Mouse (Mus musculus): Measurements from ENCODE around the gene Kif13a. TPM values are rescaled to one million over a fixed set of nuclear protein-coding genes. Genes with fewer than 3 reads are reported as not detected.

Gene Kif13a
- total and polyA plus RNA-seq, 2 experiments from 2014 or later, result 13.3 to 21.6 TPM

GRCm38 (mm10) chr13:46780379-46780778, 149.3 kb downstream of the Kif13a start:
- H3K4me2 ChIP-seq (ENCODE audit: low read depth, low read length), result no peak overlapping the region
- TF ChIP-seq CTCF (IDR thresholded peaks at IDR 0.05; ENCODE audit: low read depth), result no peak
- no peak for DNase-seq (ENCODE audit: low spot score)
- peaks cover 3% of the 10 kb centered on the region for H3K36me3 ChIP-seq (ENCODE audit: insufficient read depth, low read length)
- ATAC-seq, result no peak
- H3K9me3 ChIP-seq (ENCODE audit: low read length), result no peaks in the 10 kb centered on the region
- no peaks in the 10 kb centered on the region for H3K4me1 ChIP-seq (ENCODE audit: insufficient read depth, low read length)
- 89% methylated on average over 11 of the region's 11 CpGs for WGBS
- no peak overlapping the region for H3K4me3 ChIP-seq (ENCODE audit: low read length)
- H3K27ac ChIP-seq, result no peak overlapping the region
- H3K27me3 ChIP-seq (ENCODE audit: insufficient read depth, low read length), result no peaks in the 10 kb centered on the region
- H3K9ac ChIP-seq (replicated peaks; ENCODE audit: low read length), result no peak overlapping the region

DNA sequence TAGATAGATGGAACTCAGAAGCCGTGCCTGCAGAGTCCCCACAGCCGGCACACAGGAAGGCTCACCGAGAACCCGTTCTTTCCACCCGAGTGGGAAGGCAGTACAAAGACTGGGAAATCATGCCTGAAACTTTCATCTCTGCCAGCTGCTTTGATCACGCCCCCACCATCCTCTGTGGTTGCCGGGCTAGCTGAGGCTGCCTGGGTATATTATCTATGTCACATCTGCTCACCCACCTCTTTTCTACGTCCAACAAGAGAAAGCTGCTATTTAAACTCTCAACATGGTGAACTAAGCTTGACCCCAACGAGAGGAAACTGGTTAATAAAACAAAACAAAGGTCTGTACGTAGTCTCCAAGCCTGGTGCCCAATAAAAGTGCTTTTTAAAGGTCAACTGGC, 149.8 kb downstream of the Kif13a start:
- Histone ChIP-seq H3K27ac (no peak overlapping the region), H3K4me3 (ENCODE audit: low read length) (no peak overlapping the region), H3K9me3 (ENCODE audit: low read length) (no peaks in the 10 kb centered on the region), H3K27me3 (ENCODE audit: insufficient read depth, low read length) (no peaks in the 10 kb centered on the region), H3K9ac (replicated peaks; ENCODE audit: low read length) (no peak overlapping the region), H3K4me2 (ENCODE audit: low read depth, low read length) (no peak overlapping the region), H3K4me1 (ENCODE audit: insufficient read depth, low read length) (no peaks in the 10 kb centered on the region), H3K36me3 (ENCODE audit: insufficient read depth, low read length) (peaks cover 6% of the 10 kb centered on the region)
- no peak for ATAC-seq
- 62% methylated on average over 10 of the region's 10 CpGs for WGBS
- no peak for DNase-seq (ENCODE audit: low spot score)
- no peak for TF ChIP-seq CTCF (IDR thresholded peaks at IDR 0.05; ENCODE audit: low read depth)

DNA sequence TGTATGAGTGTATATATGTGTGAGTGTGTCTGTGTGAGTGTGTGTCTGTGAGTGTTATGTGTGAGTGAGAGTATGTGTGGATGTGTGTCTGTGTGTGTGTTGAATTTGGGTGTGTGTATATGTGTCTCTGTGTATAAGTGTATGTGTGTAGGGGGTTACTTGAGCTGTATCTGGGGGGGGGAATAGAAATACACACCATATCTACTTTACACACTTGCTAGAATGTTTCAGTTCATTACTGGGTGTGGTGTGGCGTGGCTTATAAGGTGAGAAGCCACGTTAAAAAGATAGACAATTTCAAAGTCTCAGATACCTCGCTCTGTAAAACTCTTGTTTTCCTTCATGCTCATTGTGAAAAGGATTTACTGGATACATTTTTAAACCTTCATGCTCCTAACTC, 152.2 kb downstream of the Kif13a start:
- DNase-seq (ENCODE audit: low spot score), result no peak
- no peak for ATAC-seq
- 95% methylated on average over 3 of the region's 3 CpGs for WGBS

DNA sequence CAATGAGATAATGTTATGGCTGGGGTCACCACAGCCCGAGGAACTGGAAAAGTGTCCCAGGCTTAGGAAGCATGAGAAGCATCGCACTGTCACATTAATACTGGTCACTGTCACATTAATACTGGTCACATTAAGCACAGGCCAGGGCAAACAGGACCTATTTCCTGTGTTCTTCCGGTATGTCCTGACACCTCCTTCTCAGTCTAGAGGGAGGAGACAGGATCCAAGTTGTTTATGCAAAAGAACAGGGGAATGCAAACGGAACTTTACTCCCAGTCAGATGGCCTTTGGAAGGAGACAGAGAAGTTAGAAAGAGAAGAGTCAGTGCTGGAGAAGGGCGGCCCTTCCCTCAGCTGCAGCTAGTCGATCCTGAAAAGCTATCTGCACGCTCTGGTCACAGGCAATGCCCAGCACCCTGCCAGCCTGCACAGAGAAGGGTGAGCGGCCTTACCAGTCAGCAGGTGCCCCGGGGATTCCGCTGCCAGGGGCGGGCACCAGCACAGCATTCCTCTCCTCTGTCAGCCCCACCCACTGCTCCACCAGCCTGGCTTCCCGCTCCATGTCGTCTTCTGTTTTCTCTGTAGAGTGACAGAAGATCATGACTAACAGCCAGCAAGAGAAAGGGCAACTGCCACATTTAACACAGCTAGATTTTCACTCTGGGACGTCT, 152.9 kb downstream of the Kif13a start:
- Histone ChIP-seq H3K27me3 (ENCODE audit: insufficient read depth, low read length) (no peaks in the 10 kb centered on the region), H3K9me3 (ENCODE audit: low read length) (no peaks in the 10 kb centered on the region), H3K27ac (no peak overlapping the region), H3K4me1 (ENCODE audit: insufficient read depth, low read length) (no peaks in the 10 kb centered on the region), H3K4me2 (ENCODE audit: low read depth, low read length) (no peak overlapping the region), H3K4me3 (ENCODE audit: low read length) (no peak overlapping the region), H3K36me3 (ENCODE audit: insufficient read depth, low read length) (peaks cover 13% of the 10 kb centered on the region; the same call in 1 of the 2 replicates), H3K9ac (replicated peaks; ENCODE audit: low read length) (no peak overlapping the region)
- TF ChIP-seq CTCF (IDR thresholded peaks at IDR 0.05; ENCODE audit: low read depth), result no peak
- WGBS, result 77% methylated on average over 14 of the region's 14 CpGs
- ATAC-seq (no peak), DNase-seq (ENCODE audit: low spot score) (no peak)

More for the DNA sequence above, 152.2 kb downstream of the Kif13a start:
- Histone ChIP-seq H3K9ac (replicated peaks; ENCODE audit: low read length) (no peak overlapping the region), H3K4me3 (ENCODE audit: low read length) (no peak overlapping the region), H3K36me3 (ENCODE audit: insufficient read depth, low read length) (peaks cover 10% of the 10 kb centered on the region; the same call in 1 of the 2 replicates), H3K9me3 (ENCODE audit: low read length) (no peaks in the 10 kb centered on the region), H3K27me3 (ENCODE audit: insufficient read depth, low read length) (no peaks in the 10 kb centered on the region), H3K4me1 (ENCODE audit: insufficient read depth, low read length) (no peaks in the 10 kb centered on the region), H3K4me2 (ENCODE audit: low read depth, low read length) (no peak overlapping the region), H3K27ac (no peak overlapping the region)
- no peak for TF ChIP-seq CTCF (IDR thresholded peaks at IDR 0.05; ENCODE audit: low read depth)

GRCm38 (mm10) chr13:46774998-46775397, 154.7 kb downstream of the Kif13a start:
- no peaks in the 10 kb centered on the region for H3K4me1 ChIP-seq (ENCODE audit: insufficient read depth, low read length)
- H3K27ac ChIP-seq, result no peak overlapping the region
- H3K4me2 ChIP-seq (ENCODE audit: low read depth, low read length), result no peak overlapping the region
- DNase-seq (ENCODE audit: low spot score) (no peak), ATAC-seq (no peak)
- no peak overlapping the region for H3K9ac ChIP-seq (replicated peaks; ENCODE audit: low read length)
- no peaks in the 10 kb centered on the region for H3K9me3 ChIP-seq (ENCODE audit: low read length)
- no peak for TF ChIP-seq CTCF (IDR thresholded peaks at IDR 0.05; ENCODE audit: low read depth)
- H3K27me3 ChIP-seq (ENCODE audit: insufficient read depth, low read length), result no peaks in the 10 kb centered on the region
- H3K4me3 ChIP-seq (ENCODE audit: low read length), result no peak overlapping the region
- WGBS, result 96% methylated on average over 5 of the region's 5 CpGs
- peaks cover 17% of the 10 kb centered on the region for H3K36me3 ChIP-seq (ENCODE audit: insufficient read depth, low read length)

DNA sequence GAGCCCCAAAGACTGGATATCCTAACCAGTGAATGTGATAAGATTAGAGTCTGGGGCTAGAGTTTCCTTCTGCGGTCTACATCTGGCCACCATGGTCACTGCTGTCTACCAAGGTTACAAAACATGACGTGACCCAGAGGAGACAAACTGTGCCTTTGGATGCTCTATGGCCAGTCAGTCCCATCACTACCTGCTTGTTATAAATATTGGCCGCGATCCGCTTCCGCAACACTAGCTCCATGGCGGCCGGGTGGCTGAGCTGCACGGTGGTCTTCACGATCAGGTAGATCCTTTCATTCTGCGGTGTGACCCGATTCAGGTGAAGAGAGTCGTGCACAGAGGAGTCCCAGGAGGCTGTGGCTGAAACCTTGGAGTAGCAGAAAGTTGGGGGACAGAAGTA, 157.1 kb downstream of the Kif13a start:
- no peak overlapping the region for H3K4me3 ChIP-seq (ENCODE audit: low read length)
- H3K36me3 ChIP-seq (ENCODE audit: insufficient read depth, low read length), result peaks cover 29% of the 10 kb centered on the region
- no peak overlapping the region for H3K27ac ChIP-seq
- ATAC-seq (no peak), DNase-seq (ENCODE audit: low spot score) (no peak)
- 97% methylated on average over 13 of the region's 13 CpGs for WGBS
- H3K27me3 ChIP-seq (ENCODE audit: insufficient read depth, low read length), result no peaks in the 10 kb centered on the region
- H3K9ac ChIP-seq (replicated peaks; ENCODE audit: low read length), result no peak overlapping the region
- H3K4me2 ChIP-seq (ENCODE audit: low read depth, low read length), result no peak overlapping the region
- no peak for TF ChIP-seq CTCF (IDR thresholded peaks at IDR 0.05; ENCODE audit: low read depth)
- no peaks in the 10 kb centered on the region for H3K9me3 ChIP-seq (ENCODE audit: low read length)
- H3K4me1 ChIP-seq (ENCODE audit: insufficient read depth, low read length), result no peaks in the 10 kb centered on the region

GRCm38 (mm10) chr13:46765361-46765760, 164.3 kb downstream of the Kif13a start:
- Histone ChIP-seq H3K27ac (no peak overlapping the region), H3K9me3 (ENCODE audit: low read length) (no peaks in the 10 kb centered on the region), H3K4me2 (ENCODE audit: low read depth, low read length) (no peak overlapping the region), H3K4me1 (ENCODE audit: insufficient read depth, low read length) (no peaks in the 10 kb centered on the region), H3K4me3 (ENCODE audit: low read length) (no peak overlapping the region), H3K9ac (replicated peaks; ENCODE audit: low read length) (no peak overlapping the region), H3K27me3 (ENCODE audit: insufficient read depth, low read length) (no peaks in the 10 kb centered on the region), H3K36me3 (ENCODE audit: insufficient read depth, low read length) (peaks cover 38% of the 10 kb centered on the region; the same call in 1 of the 2 replicates)
- no peak for TF ChIP-seq CTCF (IDR thresholded peaks at IDR 0.05; ENCODE audit: low read depth)
- no peak for ATAC-seq
- no peak for DNase-seq (ENCODE audit: low spot score)
- WGBS, result 96% methylated on average over 2 of the region's 2 CpGs

Data from hindbrain, postnatal 0 days (tissue).